Mouse (Mus musculus): ENCODE measurements around the gene Rnf227.

DNA sequence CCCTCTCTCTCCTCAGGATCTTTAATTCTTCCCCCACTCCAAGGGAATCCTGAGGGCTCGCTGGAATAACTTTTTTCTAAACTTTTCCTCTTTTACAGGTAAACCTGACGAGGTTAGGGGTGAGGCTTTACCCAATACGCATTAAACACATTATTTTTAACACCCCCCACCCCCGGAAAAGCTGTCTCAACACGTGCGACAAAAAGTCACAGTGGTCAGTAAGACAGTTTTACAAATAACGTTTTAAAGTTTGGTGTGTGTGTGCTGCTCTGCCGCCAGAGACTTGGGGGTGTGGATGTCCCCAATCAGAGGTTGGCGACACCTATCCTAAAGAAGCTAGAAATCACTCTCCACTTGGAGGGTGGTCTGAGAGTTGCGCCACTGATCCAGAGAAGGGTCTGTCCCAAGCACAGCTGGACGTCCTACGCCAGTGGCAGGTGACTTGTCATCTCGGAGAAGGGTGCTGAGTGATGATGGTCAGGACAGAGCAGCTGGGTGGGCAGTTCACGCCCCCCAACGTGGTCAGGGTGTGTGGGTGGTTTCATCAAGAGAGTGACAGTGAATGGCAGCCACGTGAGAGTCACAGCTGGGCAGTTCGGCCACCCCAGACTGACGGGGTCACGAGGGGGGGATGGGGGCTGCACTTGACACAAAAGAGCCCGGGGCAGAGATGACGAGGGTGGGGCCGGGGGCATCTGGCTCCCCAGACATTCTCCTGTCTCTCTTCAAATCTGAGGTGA, 27.5 kb downstream of the Rnf227 start:
- no peak for TF ChIP-seq CTCF (IDR thresholded peaks at IDR 0.05; ENCODE audit: low read depth, low read length)
- TF ChIP-seq POLR2A (IDR thresholded peaks at IDR 0.05; ENCODE audit: borderline replicate concordance, low read depth, low read length), result no peak
